Mouse (Mus musculus): ENCODE data around the gene Slc6a4. TPM values are rescaled to one million over a fixed set of nuclear protein-coding genes. Genes with fewer than 3 reads are reported as not detected.

Slc6a4 gene
- total RNA-seq (2022), result 10 to 100 TPM; 43.3 to 74.0 (median 65.5) TPM

DNA sequence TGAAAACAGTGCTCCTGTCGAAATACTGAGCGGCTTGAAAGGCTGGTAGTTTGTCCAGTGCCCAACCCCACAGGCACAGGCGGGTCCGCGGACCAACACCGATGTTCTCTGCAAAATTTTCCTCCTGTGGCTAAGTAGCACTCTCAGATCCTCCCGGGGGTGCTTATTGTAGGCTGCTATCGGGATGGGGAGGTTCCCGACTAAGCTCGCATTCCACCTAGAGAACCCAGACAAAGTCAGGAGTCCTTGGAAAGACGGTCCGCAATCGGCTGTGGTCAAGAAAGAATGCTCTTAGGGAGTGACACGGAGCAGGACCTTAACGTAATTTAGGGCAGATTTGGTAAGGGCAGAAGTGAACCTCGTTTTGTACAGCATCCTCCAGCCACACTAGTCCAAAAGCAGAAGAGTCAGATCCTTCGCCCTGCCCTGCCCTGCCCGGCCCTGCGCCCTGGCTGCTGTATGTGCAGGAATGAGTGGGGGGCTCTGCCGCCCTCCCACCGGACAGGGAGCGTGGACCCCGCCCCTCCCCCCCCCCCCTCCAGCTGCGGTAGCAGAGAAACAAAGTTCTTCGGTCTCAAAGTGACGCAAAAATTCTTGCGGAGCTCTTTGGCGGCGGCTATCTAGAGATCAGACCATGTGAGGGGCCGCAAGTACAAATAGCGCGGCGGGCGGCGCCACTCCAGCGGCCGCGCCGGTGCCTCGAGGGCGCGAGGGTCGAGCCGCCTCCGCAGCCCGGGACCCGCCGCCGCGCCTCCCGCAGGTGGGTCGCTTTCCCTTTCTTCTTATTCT is at the start of gene Slc6a4:
Slc6a4 (plus strand) TSS at position 688 of the 789 bp plus-strand sequence.
- DNase-seq, result no peak

DNA sequence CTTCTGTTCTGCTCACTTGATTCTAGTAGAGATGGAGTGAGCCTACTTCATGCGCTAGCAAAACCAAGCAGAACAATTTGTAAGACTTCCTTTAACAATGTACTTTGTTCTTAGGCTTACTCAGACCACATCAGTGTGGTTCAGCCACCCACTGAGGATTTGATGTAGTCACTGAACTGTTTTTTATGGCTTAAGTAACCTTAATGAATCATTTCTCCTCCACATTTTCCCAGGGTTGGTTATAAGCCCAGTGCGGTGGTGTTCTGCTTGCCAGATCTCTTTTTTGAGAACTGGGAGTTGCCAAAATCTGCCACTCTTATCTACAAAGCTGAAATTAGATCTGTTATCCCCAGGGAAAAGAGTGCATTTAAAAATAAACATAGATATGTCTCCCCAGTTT is 44.9 kb upstream of the Slc6a4 start:
- peak; percentile 45 for DNase-seq

DNA sequence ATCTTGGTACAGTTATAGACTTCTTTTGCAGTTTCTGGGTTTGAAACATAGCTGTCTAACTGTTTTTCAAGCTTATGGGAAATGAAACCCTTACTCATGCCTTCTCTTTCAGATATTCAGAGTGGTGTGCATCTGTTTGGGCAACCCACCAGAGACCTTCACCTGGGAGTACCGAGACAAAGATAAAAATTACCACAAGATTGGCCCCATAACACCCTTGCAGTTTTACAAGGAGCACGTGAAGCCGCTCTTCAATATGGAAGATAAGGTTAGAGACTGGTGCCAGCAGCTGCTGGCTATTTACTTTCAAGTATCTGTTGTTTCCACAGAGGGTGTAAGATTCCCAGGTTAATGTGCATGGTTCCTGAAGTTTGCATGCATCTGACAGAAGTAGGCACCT is 32.7 kb upstream of the Slc6a4 start:
- DNase-seq, result no peak

DNA sequence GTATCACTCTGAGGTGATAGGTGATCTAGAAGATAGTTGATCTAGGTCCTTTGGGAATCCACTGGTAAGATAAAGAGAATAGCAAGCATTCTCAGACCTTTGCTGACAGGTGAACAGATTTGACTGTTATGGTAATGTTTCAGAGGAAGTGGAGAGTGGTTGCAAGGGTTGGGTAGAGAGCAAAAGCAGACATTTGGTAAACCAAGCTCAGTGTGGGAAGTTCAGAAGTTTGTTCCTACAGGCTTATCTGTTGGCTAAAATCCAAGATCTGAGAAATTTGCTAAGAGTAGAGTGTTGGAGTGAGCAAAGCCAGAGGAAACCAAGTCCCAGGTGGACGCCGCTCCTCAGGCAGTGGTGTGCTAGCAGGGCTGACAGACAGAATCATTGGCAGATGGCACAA is 28.1 kb upstream of the Slc6a4 start:
- DNase-seq, result no peak

DNA sequence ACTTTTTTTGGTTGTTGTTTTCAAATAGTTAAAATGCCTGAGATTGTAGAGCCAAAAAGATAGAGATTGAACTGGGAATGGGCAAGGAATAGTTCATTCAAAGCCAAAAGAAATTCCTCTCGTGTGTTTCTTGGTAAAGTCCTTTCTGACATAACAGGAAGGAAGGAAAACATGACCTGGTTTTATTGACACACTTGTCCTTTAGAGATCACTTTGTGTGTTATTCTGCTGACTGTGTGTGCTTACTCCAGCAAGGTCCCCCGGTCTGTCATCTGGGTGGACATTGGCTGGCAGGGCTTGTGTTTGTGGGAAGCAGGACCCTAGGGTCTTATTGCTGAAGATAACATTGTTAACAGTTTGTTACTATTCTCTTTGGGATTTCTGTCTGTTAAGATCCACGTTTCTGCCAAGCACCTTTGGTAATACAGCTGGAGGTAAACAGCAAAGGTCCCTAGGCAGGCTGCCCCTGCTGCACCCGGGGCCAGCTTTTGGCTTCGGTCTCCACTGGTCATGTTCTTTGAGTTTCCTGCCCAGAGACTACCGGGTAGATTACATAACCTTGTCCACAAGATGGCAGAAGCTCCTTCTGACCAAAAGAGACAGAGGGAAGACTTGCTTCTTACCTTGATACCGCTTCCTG is 23.6 kb upstream of the Slc6a4 start:
- no peak for DNase-seq

DNA sequence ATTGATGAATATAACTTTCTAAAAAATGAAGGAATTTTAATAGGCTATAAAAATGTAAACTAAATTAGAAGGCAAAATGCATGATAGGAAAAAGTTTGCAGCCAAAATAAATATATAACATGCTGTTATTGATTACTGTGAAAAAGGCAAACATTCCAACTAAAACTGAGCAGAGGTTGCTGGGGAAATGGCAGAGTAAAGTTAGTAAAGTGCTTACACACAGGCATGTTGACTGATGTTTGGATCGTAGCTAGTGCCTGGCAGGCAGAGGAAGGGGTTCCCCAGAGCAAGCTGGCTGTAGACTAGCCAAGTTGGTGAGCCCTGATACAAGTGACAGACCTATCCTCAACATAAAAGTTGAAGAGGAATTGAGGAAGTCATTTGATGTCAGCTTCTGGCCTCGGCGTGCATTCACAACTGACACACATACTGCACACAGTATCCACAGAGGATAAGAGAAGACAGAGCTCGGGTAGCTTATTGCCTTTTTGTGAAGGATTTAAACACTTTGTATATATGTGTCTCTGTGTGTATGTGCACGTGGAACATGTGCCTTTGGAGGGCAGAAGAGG is 16.7 kb upstream of the Slc6a4 start:
- DNase-seq, result no peak

DNA sequence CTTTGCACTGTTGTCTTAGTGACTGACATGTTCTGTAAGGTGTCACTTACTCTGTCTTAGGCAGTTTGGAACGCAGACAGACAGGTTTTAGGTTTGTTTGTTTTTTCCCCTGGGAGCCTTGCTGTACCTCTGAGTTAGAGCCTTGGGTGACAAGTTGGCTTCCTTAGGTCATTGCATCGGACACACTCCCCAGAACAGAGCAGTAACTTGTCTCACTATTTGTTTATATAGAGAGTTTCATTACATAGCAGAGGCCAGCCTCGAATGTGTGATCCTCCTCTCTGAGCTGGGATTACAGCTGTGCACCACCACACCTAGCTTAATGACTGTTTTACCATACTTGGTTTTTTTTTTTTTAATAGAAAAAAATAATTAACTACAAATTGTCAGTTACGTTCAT is 16.0 kb upstream of the Slc6a4 start:
- DNase-seq, result no peak

DNA sequence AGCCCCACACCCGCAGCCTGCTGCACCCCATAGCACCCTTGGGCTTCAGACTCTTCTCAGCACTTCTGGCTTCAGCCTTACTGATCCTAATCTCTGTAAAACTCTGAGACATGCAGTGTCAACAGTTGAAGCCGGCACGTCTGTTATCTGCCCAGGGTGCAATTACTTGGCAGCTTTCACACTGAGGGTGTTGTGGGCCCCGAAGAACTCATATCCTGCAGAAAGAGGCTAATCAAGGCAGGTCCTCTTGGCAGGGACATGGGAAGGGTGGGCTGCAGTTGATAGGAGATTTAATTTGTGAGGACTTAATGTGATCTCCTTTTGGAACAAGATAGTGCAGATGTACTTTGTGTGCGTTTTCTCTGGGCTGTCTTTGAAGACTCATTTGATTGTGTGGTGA is 14.8 kb upstream of the Slc6a4 start:
- DNase-seq, result no peak

DNA sequence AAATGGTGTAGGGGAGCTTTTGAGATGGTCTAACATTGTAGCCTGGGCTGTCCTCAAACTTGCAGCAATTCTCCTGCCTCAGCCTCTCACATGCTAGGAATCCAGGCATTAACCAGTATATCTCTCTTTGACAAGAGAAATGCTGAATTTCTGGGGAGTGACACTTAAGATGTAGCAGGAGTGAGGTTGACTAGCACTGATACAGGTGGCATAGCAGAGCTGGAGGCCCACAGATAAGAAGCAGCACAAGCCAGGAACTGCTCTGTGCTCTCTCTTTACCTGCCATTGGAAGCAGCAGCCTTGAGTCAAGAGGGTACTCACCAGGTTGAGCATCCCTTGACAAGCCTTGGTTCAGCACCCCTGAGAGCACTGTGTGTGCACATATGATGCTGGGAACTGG is 14.2 kb upstream of the Slc6a4 start:
- DNase-seq, result no peak

DNA sequence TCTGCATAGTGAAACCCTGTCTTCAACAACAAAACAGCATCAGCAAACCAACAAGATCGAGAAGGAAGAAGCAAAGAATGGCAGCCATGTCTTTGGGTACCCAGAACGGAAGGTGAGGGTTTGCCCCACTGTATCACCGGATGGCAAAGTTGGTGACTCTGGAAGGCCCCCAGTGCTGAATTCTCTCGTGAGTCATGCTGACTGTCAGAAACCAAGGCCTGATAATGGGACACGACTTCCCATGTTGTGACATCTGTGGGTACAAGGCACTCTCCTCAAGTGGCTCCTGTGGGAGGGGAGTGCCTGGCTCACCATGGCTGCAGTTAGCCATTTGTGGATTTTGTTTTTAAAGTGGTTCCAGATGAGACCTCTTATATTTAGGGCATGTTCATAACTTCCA is 7.6 kb upstream of the Slc6a4 start:
- no peak for DNase-seq

DNA sequence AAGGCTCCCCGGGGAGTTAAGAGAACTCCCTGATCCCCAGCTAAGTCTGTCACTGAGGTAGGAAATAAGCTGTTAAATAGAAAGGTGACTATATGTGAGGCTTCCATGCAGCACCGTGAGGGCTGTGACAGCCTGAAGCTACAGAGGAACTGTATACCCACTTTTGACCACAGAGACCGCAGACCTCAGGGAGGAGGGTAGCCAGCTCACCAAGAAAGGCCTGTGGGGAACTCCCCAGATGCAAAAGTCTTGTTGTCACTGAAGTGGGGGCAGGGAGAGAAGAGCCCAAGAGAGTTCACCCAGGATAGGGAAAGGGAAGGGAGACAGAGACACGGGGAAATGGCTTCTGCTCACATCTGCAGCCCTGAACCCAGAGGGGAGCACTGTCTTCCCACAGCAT is 5.5 kb upstream of the Slc6a4 start:
- no peak for DNase-seq

DNA sequence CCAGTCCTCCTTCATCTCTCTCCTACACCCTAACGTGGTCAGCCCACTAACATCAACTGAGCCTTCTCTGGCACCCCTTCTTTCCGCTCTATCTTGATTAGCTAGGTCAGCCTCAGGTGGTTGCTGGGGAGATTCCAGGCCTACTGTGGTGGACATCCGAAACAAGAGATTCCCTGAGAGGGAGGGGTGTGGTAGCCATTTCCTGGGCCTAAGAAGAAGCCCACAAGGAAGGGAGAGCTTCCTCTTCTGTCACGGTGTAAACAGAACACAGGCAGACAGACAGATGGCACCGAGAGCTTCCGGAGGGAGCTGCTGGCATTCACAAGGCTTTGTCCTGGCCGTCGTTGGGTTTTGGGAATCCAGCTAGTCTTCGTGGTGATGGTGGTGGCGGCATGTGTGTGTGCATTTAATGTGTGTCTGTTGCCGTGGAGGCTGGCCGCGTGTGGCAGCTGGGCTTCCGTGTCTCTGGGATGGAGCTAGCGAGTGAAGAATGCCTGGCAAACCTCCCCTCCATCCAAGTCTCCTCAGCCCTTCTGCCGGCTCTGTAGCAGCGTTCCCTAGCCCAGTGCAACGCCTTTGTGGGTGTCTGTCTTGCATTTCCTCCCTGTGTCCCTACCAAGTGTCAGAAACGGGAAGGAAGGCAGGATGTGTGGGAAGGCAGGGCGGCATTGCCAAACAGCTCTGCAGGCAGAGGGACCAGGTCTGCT is 2.3 kb upstream of the Slc6a4 start:
- no peak for DNase-seq

DNA sequence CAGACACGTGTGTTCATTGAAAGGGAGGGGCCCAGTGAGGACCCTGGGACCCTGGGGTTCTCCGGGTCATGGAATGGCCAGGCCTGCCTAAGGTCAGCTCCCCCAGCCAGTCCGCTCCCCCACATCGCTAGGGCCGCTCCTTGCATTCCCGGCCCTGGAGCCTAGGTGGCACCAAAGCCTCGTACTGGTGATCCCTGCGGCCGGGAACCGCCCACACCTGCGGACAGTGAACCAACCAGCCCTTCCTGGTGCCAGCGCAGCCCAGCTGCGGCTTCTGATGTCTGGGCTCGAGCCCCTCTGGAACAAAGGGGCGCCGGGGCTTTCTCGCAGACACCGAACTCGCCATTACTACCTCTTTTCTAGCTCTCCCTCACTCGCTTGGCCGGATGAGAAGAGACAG is 1.1 kb upstream of the Slc6a4 start:
- peak; percentile 54 for DNase-seq

DNA sequence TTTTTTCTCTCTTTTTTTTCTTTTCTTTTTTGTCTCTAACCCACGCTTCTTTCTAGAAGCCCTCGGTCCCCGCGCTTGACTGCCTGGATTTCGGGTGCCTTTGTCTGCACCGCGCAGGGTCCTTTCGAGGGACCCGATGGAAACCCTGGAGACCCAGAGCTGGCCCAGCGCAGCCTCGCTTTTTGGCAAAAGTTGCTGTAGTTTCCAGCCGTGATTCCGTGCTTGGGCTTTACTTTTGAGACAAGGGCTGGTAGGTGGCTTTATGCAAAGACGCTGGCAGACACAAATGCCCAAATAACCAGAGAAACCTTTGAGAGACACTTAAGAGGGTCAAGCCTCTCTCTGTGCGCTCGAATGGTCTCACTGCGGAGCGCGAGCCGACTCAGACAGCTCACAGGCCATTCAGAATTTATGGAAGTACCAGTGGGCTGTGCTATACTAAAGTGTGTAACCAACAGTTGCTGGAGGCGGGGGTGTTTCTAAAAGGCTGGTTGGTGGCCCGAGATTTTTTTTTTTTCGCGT is 363 bp downstream of the Slc6a4 start:
- no peak for DNase-seq

DNA sequence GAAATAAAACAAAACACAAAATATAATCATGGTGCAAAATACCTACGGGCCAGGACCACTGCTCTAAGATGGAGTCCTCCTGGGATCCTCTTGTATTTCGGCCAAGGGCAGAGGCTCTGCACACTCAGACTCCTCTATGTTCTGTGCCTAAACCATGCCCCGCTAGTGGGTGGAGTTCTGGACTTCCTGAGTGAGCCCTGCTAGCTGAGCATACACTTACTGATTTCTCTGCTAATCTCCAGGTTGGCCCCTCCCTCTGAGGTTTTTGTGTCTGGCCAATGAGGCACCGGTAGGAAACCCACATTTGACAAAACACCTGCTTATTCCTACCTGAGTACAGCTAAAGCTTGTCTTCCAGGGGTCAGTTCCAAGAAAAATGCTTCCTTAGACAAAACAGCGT is 2.3 kb downstream of the Slc6a4 start:
- DNase-seq, result no peak

DNA sequence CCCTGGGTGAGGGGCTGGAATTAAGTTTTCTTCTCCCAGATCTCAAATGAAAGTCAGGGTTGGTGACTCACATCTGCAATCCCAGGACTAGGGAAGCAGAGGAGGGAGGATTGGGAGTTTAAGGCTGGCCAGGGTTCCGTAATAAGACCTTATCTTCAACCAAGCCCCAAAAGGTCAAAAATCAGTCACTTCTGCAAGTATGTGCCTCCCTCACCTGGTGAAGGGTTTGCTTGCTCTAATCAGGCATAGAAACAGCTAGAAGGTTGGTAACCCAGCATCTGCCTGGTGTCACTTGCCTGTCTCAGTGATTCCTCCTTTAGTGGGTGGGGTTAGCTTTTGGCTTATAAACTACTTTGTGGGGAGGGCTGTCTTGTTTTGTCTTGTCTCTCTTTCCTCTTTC is 4.0 kb downstream of the Slc6a4 start:
- no peak for DNase-seq

DNA sequence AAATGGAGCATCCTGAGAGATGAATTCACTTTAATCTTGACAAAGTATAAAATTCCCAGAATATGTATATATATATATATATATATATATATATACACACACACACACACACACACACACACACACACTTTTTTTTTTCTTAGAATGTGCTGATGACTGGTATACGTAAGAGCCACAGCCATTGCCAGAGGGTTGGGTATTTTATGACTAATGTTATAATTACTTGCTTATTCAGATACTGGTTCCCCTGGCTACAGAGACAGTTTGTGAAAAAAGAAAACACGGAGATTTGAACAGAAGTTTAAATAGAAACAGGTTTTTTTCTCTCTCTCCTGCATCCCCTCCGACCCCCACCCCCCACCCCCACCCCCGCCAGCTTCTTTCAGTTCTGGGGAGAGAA is 7.5 kb downstream of the Slc6a4 start:
- no peak for DNase-seq

DNA sequence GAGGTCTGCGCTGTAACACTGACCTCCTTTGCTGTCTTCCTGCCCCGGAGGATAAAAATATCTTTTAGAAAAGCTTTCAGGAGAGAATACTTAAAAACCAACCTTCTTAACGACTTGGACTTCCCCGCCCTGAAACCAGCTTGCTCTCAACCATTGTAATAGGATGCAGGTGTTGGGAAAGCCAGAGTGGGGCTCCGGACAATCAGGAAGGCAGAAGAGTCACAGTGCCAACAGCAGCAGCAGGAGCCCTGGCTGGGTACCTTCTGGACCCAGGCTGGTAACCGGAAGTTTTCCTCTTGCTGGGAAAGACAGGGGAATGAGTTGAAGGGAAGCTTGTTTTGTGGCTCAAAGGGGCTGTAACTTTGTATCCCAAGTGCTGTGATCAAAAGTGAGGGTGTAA is 8.2 kb downstream of the Slc6a4 start:
- no peak for DNase-seq

DNA sequence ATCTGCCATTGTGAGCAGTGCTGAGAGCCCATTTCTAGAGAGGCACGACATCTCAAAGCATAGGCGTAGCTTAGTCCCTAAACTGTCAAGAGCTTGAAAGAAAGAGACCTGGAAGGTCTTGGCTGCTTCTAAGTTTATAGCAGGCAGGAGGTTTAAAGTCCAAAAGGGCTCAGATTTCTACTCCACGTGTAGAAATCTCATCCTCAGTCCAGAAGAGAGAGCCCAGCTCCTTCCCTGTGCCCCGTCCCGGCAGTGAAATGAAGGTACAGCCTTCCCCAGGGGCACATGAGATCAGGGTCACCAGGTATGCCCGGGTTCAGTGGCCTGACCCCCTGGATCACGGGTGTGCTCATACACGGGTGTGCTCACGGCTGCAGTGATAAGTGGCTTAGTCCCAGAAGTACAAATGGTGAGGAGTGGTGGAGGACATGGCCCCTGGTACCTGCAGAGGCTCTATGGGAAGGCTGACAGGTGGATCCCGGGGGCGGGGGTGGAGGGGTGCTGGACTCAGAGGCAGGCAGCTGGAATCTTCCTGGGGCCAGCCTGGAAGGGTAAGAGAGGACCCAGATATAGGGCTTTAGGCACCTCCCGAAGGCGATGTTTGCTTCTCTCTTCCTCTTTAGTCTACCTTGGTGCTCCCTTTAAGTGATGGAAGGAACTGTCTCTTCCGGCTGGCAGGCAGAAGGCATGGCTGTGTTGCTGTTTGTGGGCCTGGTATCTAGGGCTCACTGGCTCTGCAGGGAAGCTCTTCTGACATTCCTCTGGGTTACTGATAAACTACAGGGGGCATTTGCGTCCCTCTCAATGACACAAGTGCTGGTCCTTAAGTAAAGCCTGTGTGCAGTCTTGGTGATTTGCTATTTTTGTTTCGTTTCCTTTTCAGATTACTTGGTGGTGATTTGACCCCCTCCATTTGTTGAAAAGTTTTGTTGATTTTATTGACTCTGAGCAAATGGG is 10.9 kb downstream of the Slc6a4 start:
- DNase-seq, result no peak

DNA sequence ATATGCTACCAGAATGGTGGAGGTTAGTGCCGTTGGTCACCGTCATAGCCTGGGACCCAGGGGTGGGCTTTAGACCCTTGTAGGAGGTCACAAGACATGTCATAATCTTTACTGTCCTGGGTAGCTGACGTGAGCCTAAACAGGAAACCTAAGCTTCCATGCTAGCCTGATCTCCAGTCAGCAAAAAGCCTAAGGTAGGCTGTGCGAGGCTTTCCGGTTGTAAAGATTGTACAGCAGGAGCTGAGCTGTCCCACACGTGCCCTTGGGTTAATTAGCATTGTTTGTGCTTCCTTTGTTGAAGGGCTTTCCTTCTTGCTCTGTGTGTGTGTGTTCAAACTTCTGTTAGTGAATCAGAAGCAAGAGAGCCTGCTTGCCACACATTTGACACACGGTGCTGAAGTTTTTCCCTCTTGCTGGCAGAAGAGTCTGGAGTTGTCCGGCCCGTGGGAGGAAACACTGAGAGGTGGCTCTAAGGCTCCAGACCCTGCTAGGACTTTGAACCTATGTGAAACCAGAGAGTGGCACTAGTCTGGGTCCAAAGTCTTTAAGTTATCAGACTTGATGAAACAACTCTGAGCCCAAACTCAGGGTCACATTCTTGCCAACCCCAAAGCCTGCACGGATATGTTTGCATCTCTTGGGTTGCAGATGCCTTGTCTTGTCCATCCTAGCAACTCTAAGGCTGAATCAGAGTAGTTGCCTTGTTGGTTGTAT is 12.5 kb downstream of the Slc6a4 start:
- no peak for DNase-seq

DNA sequence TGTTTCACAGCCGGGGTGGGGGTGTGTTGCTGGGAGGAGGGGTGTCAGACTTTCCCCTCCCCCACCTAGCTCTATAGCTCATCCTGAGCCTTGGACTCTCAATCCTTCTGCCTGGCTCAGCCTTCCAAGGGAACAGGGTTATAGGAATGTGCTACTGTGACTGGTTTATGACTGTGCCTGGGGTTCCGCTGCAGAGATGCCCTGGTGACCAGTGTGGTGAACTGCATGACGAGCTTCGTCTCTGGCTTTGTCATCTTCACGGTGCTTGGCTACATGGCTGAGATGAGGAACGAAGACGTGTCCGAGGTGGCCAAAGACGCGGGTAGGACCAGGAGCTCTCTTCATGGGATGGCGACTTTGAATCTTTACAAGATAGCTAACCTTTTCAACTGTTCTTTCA is 19.6 kb downstream of the Slc6a4 start:
- no peak for DNase-seq

Measured in adrenal gland, adult 8-10 months (tissue).